Mouse (Mus musculus): ENCODE results near the gene Fermt1.

Fermt1 gene

DNA sequence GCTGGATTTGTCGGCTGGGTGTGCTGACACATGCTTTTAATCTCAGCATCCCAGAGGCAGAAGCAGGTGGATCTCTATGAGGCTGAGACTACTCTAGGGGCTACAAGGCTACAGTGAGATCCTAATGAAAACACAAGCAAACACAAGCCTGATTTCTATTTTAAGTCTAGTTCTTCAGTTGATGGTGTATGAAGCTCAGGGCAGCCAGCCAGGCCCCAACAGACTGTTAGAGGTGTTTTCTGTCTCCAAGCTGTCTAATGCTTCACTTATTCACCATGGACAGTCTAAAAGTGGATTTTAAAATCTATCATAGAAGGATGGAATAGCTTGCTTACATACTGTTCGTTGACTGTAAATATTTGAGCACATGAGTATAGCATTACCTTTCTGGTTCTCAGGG lies 84.2 kb downstream of the Fermt1 start:
- no peak for DNase-seq (ENCODE audit: low read depth, low spot score)

DNA sequence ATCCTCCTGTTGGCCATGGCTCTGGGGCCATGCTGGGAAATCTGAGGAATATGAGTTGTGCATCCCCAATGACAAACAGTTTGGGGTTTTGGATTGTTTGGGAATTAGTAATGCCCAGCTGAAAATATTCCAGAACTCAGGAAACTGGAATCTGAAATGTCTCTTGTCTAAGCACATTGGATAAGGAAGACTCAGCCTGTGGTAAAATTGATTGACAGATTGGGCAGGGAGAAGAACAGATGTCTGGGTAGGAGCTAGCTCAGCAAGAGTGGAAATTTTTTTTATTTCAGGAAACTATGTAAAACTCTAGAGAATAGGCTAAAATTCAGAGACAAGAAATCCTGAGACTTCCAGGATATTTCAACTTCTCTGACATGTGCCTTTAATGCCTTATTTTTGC lies 85.3 kb downstream of the Fermt1 start:
- DNase-seq (ENCODE audit: low read depth, low spot score) = no peak

DNA sequence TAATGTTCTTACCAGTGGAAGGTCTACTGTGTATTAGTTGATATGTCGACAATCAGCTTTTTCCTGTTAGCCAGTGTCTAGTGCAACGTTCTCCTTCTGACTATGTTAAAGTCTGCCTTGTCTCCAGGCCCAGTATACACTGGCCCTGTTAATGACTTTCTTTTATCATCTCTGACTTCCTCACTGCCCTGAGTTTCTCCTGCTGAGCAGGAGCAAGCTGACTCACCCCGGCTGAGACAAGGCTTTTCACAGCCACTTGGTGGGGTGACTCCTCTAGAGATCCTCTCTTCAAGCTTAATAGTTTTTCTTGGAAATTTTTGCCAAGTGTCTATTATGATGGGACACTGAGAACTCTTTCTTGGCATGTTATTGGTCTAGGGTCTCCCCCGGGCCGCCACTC lies 89.4 kb downstream of the Fermt1 start:
- no peak for DNase-seq (ENCODE audit: low read depth, low spot score)

All from c-Kit-negative CD71-positive TER-119-positive erythroid progenitor cells, embryonic 14.5 days (primary cell).